Mouse (Mus musculus) layer of hippocampus, adult 2 months (tissue): ENCODE measurements around the gene Rsph1. TPM values are rescaled to one million over a fixed set of nuclear protein-coding genes. Genes with fewer than 3 reads are reported as not detected.

Experiments used
- DNase-seq, 2 experiments: peaks; one replicate each; pipeline ENCODE4 v3.0.0; 2022; ENCODE audit warnings: low spot score in 2 of 2
- H3K27ac ChIP-seq: fragments of 200-600 bp; 2 replicates; pipeline ENCODE4 v1.8.1; 2022
- H3K4me3 ChIP-seq: fragments of 200-600 bp; 2 replicates; pipeline ENCODE4 v1.8.1; 2022; ENCODE audit warnings: mild to moderate bottlenecking
- CTCF ChIP-seq: fragments of 200-600 bp; conservative IDR thresholded peaks from 2 replicates; pipeline ENCODE4 v1.8.1; 2022; ENCODE audit warnings: antibody characterized with exemption, mild to moderate bottlenecking, moderate library complexity
- total RNA-seq, 2 experiments: library from RNA; stranded (reverse); gene quantifications; 2 replicates each; pipeline ENCODE4 v1.2.3; 2021

The Rsph1 gene
- total RNA-seq, 2 experiments from 2014 or later: 11.4 to 15.8 TPM

- H3K27ac ChIP-seq: no peak overlapping the region
- H3K4me3 ChIP-seq: no peak overlapping the region
- no peak for TF ChIP-seq CTCF
- DNase-seq: no peak
These were observed 19.3 kb downstream of the Rsph1 start for GRCm38 (mm10) chr17:31257898-31258297.

GRCm38 (mm10) chr17:31257149-31257548, 20.0 kb downstream of the Rsph1 start:
- Histone ChIP-seq H3K27ac (no peak overlapping the region), H3K4me3 (no peak overlapping the region)
- TF ChIP-seq CTCF: peak; percentile 44
- DNase-seq: no peak

GRCm38 (mm10) chr17:31254463-31254931, 22.7 kb downstream of the Rsph1 start:
- Histone ChIP-seq H3K27ac (no peak overlapping the region), H3K4me3 (no peak overlapping the region)
- DNase-seq: peak; percentile 76 to 77
- peak; percentile 97 for TF ChIP-seq CTCF

DNA sequence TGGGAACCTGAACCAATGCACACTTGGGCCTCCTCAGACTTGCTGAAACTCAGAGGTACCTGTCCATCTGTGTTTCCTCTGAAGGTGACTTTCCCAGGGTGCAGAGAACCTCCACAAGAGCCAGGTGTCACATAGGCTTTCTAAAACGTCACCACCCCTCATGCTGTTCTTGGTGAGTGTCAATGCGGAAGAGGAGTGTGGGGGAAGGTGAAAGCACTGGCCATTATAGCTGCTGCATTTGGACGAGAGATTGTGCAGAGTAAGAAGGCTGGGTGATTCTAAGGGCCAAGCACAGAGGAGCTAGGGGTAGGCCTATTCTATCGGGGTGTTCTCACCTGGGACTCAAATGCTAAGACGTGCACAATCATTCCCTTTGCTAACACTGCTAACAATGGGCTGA, 23.2 kb downstream of the Rsph1 start:
- Histone ChIP-seq H3K27ac (no peak overlapping the region), H3K4me3 (no peak overlapping the region)
- TF ChIP-seq CTCF: no peak
- no peak for DNase-seq

DNA sequence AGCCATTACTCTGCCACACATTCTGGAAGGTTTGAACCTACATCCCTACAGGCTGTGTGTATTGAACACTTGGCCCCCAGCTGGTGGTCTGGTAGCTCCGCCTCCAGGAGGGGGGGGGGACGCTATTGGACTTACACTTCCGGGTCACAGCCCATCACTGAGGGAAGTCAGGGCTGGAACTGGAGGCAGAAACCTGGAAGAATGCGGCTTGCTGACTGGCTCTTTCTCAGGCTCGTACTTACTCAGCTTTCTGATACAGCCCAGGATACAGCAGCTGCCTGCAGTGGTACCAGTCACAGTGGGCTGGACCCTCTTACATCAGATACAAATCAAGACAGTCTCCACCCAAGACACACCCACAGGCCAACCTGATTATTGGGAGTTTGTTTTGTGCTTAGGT, 30.0 kb downstream of the Rsph1 start:
- H3K27ac ChIP-seq: no peak overlapping the region
- DNase-seq: no peak
- no peak overlapping the region for H3K4me3 ChIP-seq
- TF ChIP-seq CTCF: no peak

GRCm38 (mm10) chr17:31245321-31245720, 31.9 kb downstream of the Rsph1 start:
- DNase-seq: no peak
- H3K4me3 ChIP-seq: no peak overlapping the region
- H3K27ac ChIP-seq: no peak overlapping the region
- TF ChIP-seq CTCF: no peak

GRCm38 (mm10) chr17:31242764-31243163, 34.4 kb downstream of the Rsph1 start:
- DNase-seq: no peak
- peak; percentile 73 for TF ChIP-seq CTCF
- no peak overlapping the region for H3K4me3 ChIP-seq
- H3K27ac ChIP-seq: no peak overlapping the region

GRCm38 (mm10) chr17:31241156-31241555, 36.0 kb downstream of the Rsph1 start:
- no peak for DNase-seq
- H3K4me3 ChIP-seq: no peak overlapping the region
- TF ChIP-seq CTCF: no peak
- no peak overlapping the region for H3K27ac ChIP-seq

GRCm38 (mm10) chr17:31238234-31239020, 38.8 kb downstream of the Rsph1 start:
- TF ChIP-seq CTCF: no peak
- Histone ChIP-seq H3K27ac (no peak overlapping the region), H3K4me3 (no peak overlapping the region)
- DNase-seq: no peak

DNA sequence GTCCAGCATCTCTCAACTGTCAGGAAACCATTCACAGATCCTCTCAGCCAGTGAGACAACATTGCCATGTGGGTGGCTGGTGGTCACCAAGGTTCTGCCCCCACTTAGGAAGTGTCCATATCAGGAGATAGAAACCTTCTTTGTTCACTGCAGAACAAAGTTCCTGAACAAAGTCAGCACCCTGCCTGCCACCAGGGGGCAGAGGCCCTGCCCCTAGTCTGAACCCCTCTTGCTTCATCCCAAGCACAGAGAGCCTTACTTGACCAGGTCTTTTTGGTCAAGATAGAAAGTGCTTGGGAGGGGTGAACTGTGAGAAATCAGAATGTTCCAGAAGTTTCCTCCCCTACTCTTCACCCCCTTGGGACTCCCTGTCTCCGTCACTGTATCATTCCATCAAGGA, 41.3 kb downstream of the Rsph1 start:
- DNase-seq: no peak
- no peak overlapping the region for H3K27ac ChIP-seq
- peak; percentile 33 for TF ChIP-seq CTCF
- H3K4me3 ChIP-seq: no peak overlapping the region

- no peak overlapping the region for H3K27ac ChIP-seq
- DNase-seq: no peak
- no peak for TF ChIP-seq CTCF
- no peak overlapping the region for H3K4me3 ChIP-seq
These were observed 44.8 kb downstream of the Rsph1 start for GRCm38 (mm10) chr17:31232251-31233010.

DNA sequence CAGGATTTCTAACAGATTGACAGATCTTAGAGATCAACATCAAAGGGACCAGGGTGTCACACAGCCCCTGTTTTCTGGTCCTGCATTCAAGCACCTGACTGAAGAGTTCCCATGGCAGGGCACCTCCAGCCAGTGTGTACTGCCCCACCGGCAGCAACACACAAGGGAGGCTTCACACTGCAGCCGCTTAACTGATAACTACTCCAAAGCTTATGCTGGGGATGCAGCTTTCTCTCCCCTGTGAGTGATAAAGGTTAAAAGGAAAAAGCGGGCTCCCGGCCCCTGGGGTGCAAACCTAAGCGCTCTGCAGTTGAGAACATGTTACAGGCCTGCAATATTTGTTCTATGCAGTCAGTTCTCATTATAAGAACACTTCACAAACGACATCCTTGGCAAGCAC, 45.4 kb downstream of the Rsph1 start:
- DNase-seq: no peak
- Histone ChIP-seq H3K27ac (no peak overlapping the region), H3K4me3 (no peak overlapping the region)
- no peak for TF ChIP-seq CTCF

DNA sequence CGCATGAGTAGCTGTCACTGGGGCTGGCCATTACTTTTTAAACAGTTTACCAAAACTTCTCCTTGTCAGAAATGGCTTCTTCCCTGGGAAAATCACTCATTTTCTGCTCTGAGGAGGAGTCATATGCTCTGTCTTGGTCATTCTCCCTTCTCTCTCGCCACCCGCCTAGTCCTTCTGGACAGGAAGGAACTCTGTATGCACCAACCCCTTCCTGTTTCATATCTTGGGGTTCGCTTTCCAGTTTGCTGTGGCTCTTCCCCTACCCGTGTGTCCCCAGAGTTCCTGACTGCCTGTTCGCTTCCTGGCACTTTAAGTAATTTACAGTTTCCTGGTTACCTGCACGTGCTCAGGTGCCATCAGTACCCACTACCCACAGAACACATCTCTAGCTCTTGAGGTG, 50.3 kb downstream of the Rsph1 start:
- Histone ChIP-seq H3K27ac (no peak overlapping the region), H3K4me3 (no peak overlapping the region)
- DNase-seq: no peak
- TF ChIP-seq CTCF: no peak
